Comparison of ENCODE assay signal across 8 mouse cellular contexts in genomic region chr16:10522811-10523210, GRCm38 (mm10). TPM values are rescaled to one million over a fixed set of nuclear protein-coding genes. Genes with fewer than 3 reads are reported as not detected.
A peak's percentile ranks its signal among the peaks of the same experiment; 100 is the strongest.
DNase-seq lines count a peak whose midpoint lies in the region; ATAC-seq and TF ChIP-seq lines count a peak whose summit lies in the region.

No protein-coding gene starts in this region.

- H3K9ac ChIP-seq in intestine, postnatal 0 days (ENCODE audit: low read depth, low read length), result no peak overlapping the region
- H3K9ac ChIP-seq in intestine, embryonic 16.5 days (ENCODE audit: low read depth, low read length), result no peak overlapping the region

- peak; percentile 83 for TF ChIP-seq CTCF in intestine, postnatal 0 days (IDR thresholded peaks at IDR 0.05; ENCODE audit: low read depth)
- peak; percentile 78 for TF ChIP-seq CTCF in E14TG2a.4 (conservative IDR thresholded peaks at IDR 0.05; ENCODE audit: low read length)
- TF ChIP-seq CTCF in bone marrow macrophage, adult 2 months (IDR thresholded peaks at IDR 0.05; ENCODE audit: low read depth, low read length), result peak; percentile 41; the same call in 1 of the 2 replicates

- H3K27me3 ChIP-seq in intestine, postnatal 0 days (replicated peaks; ENCODE audit: control insufficient read depth, insufficient read depth, low read length), result no peaks in the 10 kb centered on the region
- H3K27me3 ChIP-seq in intestine, embryonic 16.5 days (replicated peaks; ENCODE audit: control insufficient read depth, insufficient read depth, low read length), result no peaks in the 10 kb centered on the region
- no peaks in the 10 kb centered on the region; the same call in 1 of the 2 replicates for H3K27me3 ChIP-seq in E14TG2a.4 (ENCODE audit: insufficient read depth, low read length)

- 92% methylated on average over 1 of the region's 1 CpGs for WGBS in intestine, postnatal 0 days
- WGBS in intestine, embryonic 16.5 days, result 87% methylated on average over 1 of the region's 1 CpGs

- TF ChIP-seq POLR2A in bone marrow macrophage, adult 2 months (IDR thresholded peaks at IDR 0.05; ENCODE audit: borderline replicate concordance, low read depth, low read length), result no peak

- DNase-seq in gastrocnemius, postnatal 36 days, result peak; percentile 36 to 41
- DNase-seq in left cerebral cortex, postnatal 25 days (ENCODE audit: low spot score in 2 of 2), result peak; percentile 58 to 75
- DNase-seq in retina, embryonic 14.5 days (ENCODE audit: low spot score), result peak; percentile 69
- peak; percentile 89 for DNase-seq in thymus, postnatal 4 days

- no peaks in the 10 kb centered on the region for H3K36me3 ChIP-seq in intestine, postnatal 0 days (ENCODE audit: control insufficient read depth, insufficient read depth)
- no peaks in the 10 kb centered on the region for H3K36me3 ChIP-seq in intestine, embryonic 16.5 days (ENCODE audit: control insufficient read depth, insufficient read depth, low read length)
- H3K36me3 ChIP-seq in E14TG2a.4 (ENCODE audit: insufficient read depth, low read length), result no peaks in the 10 kb centered on the region

- H3K4me3 ChIP-seq in intestine, postnatal 0 days (ENCODE audit: low read depth, low read length), result no peak overlapping the region
- no peak overlapping the region for H3K4me3 ChIP-seq in intestine, embryonic 16.5 days (ENCODE audit: low read length)
- no peak overlapping the region for H3K4me3 ChIP-seq in E14TG2a.4 (replicated peaks; ENCODE audit: low read length)
- no peak overlapping the region for H3K4me3 ChIP-seq in bone marrow macrophage, adult 2 months (ENCODE audit: insufficient read depth, low read length)

- no peaks in the 10 kb centered on the region for H3K9me3 ChIP-seq in intestine, postnatal 0 days (ENCODE audit: control insufficient read depth)
- H3K9me3 ChIP-seq in intestine, embryonic 16.5 days (ENCODE audit: control insufficient read depth, low read length), result no peaks in the 10 kb centered on the region
- 0 out of 2 replicates have a peak, but pooled peaks cover 2% of the 10 kb centered on the region for H3K9me3 ChIP-seq in E14TG2a.4 (ENCODE audit: low read length)

- no peak for ATAC-seq in intestine, postnatal 0 days
- no peak for ATAC-seq in intestine, embryonic 16.5 days

- H3K27ac ChIP-seq in intestine, postnatal 0 days (ENCODE audit: low read depth, low read length), result no peak overlapping the region
- no peak overlapping the region for H3K27ac ChIP-seq in intestine, embryonic 16.5 days (ENCODE audit: low read length)
- no peak overlapping the region for H3K27ac ChIP-seq in bone marrow macrophage, adult 2 months (ENCODE audit: insufficient read depth, low read depth, low read length)

- no peaks in the 10 kb centered on the region for H3K4me1 ChIP-seq in intestine, postnatal 0 days (replicated peaks; ENCODE audit: control insufficient read depth, insufficient read depth, low read length)
- no peaks in the 10 kb centered on the region for H3K4me1 ChIP-seq in intestine, embryonic 16.5 days (ENCODE audit: control insufficient read depth, insufficient read depth, low read length)
- no peaks in the 10 kb centered on the region for H3K4me1 ChIP-seq in E14TG2a.4 (replicated peaks; ENCODE audit: low read depth, low read length)
- peaks cover 3% of the 10 kb centered on the region; the same call in 1 of the 2 replicates for H3K4me1 ChIP-seq in bone marrow macrophage, adult 2 months (ENCODE audit: control insufficient read depth, insufficient read depth, low read length)

- intact Hi-C loops in gastrocnemius, postnatal 36 days (cut with DNase I), result loop anchor here (5.0 kb wide), 1 partner anchor 241 kb away; no protein-coding TSS in a partner anchor
- intact Hi-C loops in left cerebral cortex, postnatal 25 days (cut with DNase I), result loop anchor here (5.0 kb wide), 1 partner anchor 436 kb away; no protein-coding TSS in a partner anchor

- H3K4me2 ChIP-seq in intestine, postnatal 0 days (replicated peaks; ENCODE audit: low read depth), result no peak overlapping the region
- no peak overlapping the region for H3K4me2 ChIP-seq in intestine, embryonic 16.5 days (ENCODE audit: low read depth, low read length)

RNA-seq across cellular contexts. Expression of gene Dexi, which starts 20.0 kb away (rescaled TPM):
- 8.9 and 9.3 TPM in 2 replicates for polyA plus RNA-seq in intestine, postnatal 0 days (2015; fragmentation: Nextera tagmentation; extraction: Ambion mirVana)
- 2.9 and 6.7 TPM in 2 replicates for polyA plus RNA-seq in intestine, embryonic 16.5 days (2015; fragmentation: Nextera tagmentation; extraction: Ambion mirVana)
- 16.1 and 18.1 TPM in 2 replicates for polyA plus RNA-seq in bone marrow macrophage, adult 2 months (2012; ENCODE audit: insufficient read depth, insufficient read length, missing spikeins)
- total RNA-seq in gastrocnemius, postnatal 36 days (2021), result 10 to 100 TPM; 39.3 to 47.4 TPM
- 10 to 100 TPM; 59.5 to 64.8 TPM for total RNA-seq in left cerebral cortex, postnatal 25 days (2021)

RNA-seq across cellular contexts. Expression of gene Clec16a, which starts 22.3 kb away (rescaled TPM):
- 30.4 and 31.0 TPM in 2 replicates for polyA plus RNA-seq in intestine, postnatal 0 days (2015; fragmentation: Nextera tagmentation; extraction: Ambion mirVana)
- 22.1 and 24.3 TPM in 2 replicates for polyA plus RNA-seq in intestine, embryonic 16.5 days (2015; fragmentation: Nextera tagmentation; extraction: Ambion mirVana)
- polyA plus RNA-seq in bone marrow macrophage, adult 2 months (2012; ENCODE audit: insufficient read depth, insufficient read length, missing spikeins), result 15.3 and 15.8 TPM in 2 replicates
- total RNA-seq in gastrocnemius, postnatal 36 days (2021), result 10 to 100 TPM; 59.3 to 70.8 TPM
- total RNA-seq in left cerebral cortex, postnatal 25 days (2021), result 10 to 100 TPM; 89.7 to 91.1 TPM

RNA-seq across cellular contexts. Expression of gene Ciita, which starts 43.0 kb away (rescaled TPM):
- polyA plus RNA-seq in intestine, postnatal 0 days (2015; fragmentation: Nextera tagmentation; extraction: Ambion mirVana), result 0.42 and 0.64 TPM in 2 replicates
- 0.49 and 0.77 TPM in 2 replicates for polyA plus RNA-seq in intestine, embryonic 16.5 days (2015; fragmentation: Nextera tagmentation; extraction: Ambion mirVana)
- 59.0 and 67.4 TPM in 2 replicates for polyA plus RNA-seq in bone marrow macrophage, adult 2 months (2012; ENCODE audit: insufficient read depth, insufficient read length, missing spikeins)
- total RNA-seq in gastrocnemius, postnatal 36 days (2021), result under 1 TPM; 0.22 to 0.61 TPM
- total RNA-seq in left cerebral cortex, postnatal 25 days (2021), result under 1 TPM; 0.07 to 0.23 TPM

Comparison
In these comparisons a context has a peak if more than half of its experiments do, and no peak if none do; other contexts are left out.
1. DNase-seq: peak in every context shown above with its lines; median percentile 89 in thymus, postnatal 4 days; 69 in retina, embryonic 14.5 days; 66 in left cerebral cortex, postnatal 25 days; 38 in gastrocnemius, postnatal 36 days.
2. RNA of gene Ciita, which starts 43.0 kb away (polyA plus RNA-seq): 59.0 to 67.4 TPM in bone marrow macrophage, adult 2 months; 0.49 to 0.77 TPM in intestine, embryonic 16.5 days and 0.42 to 0.64 TPM in intestine, postnatal 0 days; every median in the first group is over 10 times any median in the second.
3. Peak in every context shown above with its lines, with median percentiles within 50 percentile points of each other: CTCF ChIP-seq.